Mouse (Mus musculus) left cerebral cortex, postnatal 14 days (tissue): ENCODE measurements around the gene Dync1li2. TPM values are rescaled to one million over a fixed set of nuclear protein-coding genes. Genes with fewer than 3 reads are reported as not detected.

Source experiments
- DNase-seq, 2 experiments: peaks; one replicate each; pipeline ENCODE4 v3.0.0; 2021 to 2022; ENCODE audit warnings: low spot score in 2 of 2, mixed read lengths in 1 of 2
- intact Hi-C: fragments of 180-260 bp; cut with DNase I; formaldehyde crosslinking; loops from one replicate; pipeline ENCODE4 v1.15.1; 2025
- total RNA-seq, 2 experiments: library from RNA; stranded (reverse); gene quantifications; 2 replicates each; pipeline ENCODE4 v1.2.3; 2021

Dync1li2 gene
- total RNA-seq, 2 experiments from 2014 or later: 254 to 257 TPM

DNA sequence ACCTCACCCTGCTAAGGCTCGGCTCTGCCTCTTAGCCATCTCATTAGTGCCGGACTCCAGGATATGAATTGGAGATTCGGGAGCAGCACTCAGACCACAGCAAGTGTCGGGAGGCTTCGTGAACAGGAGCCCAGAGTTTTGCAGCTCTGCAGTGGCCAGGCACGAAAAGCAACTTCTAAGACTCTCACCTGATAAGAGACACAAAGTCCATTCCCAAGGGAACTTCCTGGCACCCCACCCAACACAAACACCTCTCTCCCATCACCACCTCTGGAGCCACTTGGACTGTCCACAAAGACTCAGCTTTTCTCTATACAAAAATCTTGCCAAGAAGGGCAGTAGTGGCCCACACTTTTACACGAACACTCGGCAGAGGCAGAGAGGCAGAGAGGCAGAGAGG lies 52.6 kb downstream of the Dync1li2 start:
- DNase-seq: no peak
- intact Hi-C loops: loop anchor here (5.0 kb wide), 1 partner anchor 38 kb away; no protein-coding TSS in a partner anchor

- no peak for DNase-seq
- intact Hi-C loops: no loop called here
Measured at GRCm38 (mm10) chr8:104387980-104388379, 54.9 kb downstream of the Dync1li2 start.

DNA sequence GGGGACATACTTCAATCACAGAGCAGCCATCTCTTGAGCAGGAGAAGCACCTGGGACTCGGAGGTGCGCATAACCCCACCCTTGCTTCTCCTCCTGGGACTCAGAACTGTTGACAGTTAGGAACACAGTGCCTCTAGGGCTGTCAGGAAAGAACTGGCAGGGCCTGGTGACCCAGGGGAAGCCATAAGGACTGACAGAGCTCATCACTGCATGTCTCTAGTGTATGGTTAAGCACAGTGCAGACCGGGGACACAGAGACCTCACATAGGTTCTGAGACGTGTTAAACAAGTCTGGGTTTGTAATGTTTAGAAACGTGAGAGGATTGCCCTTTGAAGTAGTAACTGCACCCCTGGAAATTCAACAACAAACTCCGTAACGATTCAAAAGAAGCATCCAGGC lies 55.3 kb downstream of the Dync1li2 start:
- no peak for DNase-seq
- intact Hi-C loops: no loop called here

DNA sequence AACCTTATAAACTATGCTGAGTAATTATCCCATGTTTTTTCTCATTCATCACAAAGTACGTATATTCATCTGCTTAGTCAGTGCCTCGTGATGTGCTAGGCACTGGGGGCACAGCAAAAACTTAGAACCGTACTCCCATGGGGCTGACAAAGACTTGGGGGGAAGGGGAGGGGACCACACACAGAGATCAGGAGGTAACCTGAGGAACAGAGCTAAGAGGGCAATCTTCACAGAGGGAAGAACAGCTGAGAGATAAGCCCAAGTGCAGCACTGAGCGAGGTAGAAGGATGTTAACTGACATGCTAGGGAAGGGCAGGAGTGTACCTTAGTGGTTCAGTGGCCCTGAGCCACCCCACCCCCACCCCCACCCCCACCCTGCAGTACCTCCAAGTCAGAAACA lies 56.2 kb downstream of the Dync1li2 start:
- no peak for DNase-seq
- intact Hi-C loops: no loop called here

DNA sequence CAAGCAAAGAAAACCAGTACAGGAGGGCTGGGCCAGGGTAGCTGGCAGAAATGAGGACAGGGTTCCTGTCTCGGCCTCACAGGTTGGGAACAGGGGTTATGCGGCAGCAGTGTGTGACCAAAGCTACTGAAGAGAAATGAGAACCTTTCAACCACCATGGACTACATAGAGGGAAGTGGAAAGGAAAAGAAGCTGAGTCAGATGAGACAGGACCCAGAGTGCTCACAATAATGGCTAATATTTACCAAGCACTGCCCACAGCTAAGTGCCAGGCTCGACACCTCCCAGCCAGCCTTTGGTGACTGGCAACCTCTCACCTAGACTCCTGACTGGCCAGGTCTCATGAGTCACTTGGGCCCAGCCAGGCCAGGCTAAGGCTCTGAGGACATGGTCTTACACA lies 58.9 kb downstream of the Dync1li2 start:
- DNase-seq: no peak
- intact Hi-C loops: no loop called here

GRCm38 (mm10) chr8:104383296-104383695 lies 59.6 kb downstream of the Dync1li2 start:
- DNase-seq: no peak
- intact Hi-C loops: no loop called here

GRCm38 (mm10) chr8:104380961-104381411 lies 61.9 kb downstream of the Dync1li2 start:
- intact Hi-C loops: no loop called here
- DNase-seq: no peak

DNA sequence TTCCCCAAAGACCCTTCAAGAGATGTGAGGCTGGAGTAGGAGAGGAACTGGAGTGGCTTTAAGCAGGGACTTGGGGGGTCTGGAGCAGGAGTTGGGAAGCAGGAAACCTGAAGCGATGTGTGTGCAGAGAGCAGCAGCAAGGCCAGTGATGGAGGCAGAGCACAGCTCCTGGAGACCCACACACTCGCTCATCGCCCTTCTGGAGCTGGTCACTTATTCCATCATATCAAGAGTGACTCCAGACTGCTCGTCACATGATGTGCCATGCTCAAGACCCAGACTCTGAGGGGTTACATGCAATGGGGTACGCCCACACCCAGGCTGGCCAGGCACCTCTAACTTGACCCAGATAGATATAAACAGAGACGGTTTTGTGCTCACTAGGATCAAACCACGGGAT lies 62.6 kb downstream of the Dync1li2 start:
- intact Hi-C loops: no loop called here

DNA sequence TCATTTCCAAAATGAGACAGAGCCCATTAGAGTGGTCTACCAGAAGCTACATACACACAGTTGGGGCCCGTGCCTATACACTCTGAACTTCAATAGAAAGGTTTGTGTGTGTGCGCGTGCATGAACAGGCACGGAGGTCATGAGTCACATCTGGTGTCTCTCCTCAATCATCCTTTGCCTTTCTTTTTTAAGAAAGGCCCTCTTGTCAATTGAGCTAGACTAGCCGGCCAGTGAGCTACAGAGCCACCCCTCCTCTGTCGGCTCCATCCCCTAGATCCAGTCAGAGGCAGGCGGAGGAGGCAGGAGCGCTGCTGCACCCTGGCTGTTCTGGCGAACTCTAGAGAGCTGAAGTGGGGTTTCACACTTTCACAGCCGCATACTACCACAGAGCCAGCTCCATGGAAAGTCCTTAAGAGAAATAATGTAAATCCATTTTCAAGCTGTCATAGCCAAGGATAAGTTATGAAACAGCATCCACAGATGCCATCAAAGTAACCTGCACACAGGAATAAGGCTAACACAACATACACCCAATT lies 63.5 kb downstream of the Dync1li2 start:
- DNase-seq: no peak
- intact Hi-C loops: no loop called here

More for the DNA sequence above, 62.6 kb downstream of the Dync1li2 start:
- DNase-seq: no peak

DNA sequence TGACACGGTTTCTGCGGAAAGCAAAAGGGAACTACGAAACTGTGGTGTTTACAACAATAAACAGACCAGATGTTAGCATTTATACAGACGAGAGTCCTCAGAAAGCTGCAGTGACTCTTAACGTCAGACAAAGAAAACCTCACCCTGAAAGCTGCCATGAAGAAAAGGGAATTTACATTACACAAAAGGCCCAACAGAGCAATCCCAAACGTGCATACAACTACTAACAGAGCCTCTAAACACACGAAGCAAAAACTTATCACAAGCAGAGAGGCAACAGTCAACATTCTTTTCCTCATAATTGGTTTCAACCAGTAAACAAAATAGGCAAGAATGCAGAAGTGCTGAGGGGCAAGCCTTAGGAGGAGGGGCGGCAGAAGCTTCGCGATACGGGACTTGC lies 66.2 kb downstream of the Dync1li2 start:
- DNase-seq: no peak

DNA sequence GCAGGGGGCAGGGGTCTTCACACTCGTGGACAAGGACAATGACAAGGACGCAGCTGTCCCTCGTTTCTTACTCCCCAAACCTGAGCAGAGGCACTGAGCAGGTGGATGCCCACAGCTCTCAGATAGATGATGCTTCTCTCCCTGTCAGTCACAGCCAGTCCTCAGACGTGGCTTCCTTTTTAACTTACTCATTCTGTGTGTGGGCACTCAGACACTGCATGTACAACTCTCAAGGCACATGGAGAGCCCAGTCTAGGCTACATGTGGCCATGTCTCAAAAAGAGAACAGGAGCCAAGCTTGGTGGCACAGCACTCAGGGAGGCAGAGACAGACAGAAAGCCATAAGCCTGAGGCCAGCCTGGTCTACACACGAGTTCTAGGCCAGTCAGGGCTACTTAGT lies 66.9 kb downstream of the Dync1li2 start:
- peak in 1 of 2 experiments; percentile 41 for DNase-seq
- intact Hi-C loops: no loop called here

More for the DNA sequence above, 66.2 kb downstream of the Dync1li2 start:
- intact Hi-C loops: no loop called here

- no peak for DNase-seq
- intact Hi-C loops: no loop called here
Measured at GRCm38 (mm10) chr8:104374864-104375846, 67.7 kb downstream of the Dync1li2 start.

- no peak for DNase-seq
- intact Hi-C loops: no loop called here
Measured at GRCm38 (mm10) chr8:104374269-104374668, 68.6 kb downstream of the Dync1li2 start.

DNA sequence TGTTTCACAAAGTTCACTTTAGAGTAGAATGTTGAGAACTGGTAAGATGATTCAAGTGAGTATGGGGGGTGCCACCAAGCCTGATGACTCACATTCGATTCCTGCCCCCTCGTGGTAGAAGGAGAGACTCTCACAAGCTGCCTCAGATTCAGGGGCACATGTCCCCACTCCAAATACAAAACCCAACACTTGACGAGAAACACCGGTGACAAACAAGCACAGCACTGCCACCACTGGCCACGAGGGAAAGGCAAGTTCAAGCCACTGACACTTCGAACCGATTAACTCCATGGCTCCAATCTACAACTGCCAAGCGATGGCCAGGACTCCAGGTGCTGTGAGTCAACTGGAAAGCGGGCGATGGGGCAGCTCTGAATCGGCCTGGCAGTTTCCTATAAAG lies 69.1 kb downstream of the Dync1li2 start:
- intact Hi-C loops: no loop called here
- DNase-seq: peak in 1 of 2 experiments; percentile 66

- no peak for DNase-seq
- intact Hi-C loops: no loop called here
Measured at GRCm38 (mm10) chr8:104371121-104371520, 71.7 kb downstream of the Dync1li2 start.

DNA sequence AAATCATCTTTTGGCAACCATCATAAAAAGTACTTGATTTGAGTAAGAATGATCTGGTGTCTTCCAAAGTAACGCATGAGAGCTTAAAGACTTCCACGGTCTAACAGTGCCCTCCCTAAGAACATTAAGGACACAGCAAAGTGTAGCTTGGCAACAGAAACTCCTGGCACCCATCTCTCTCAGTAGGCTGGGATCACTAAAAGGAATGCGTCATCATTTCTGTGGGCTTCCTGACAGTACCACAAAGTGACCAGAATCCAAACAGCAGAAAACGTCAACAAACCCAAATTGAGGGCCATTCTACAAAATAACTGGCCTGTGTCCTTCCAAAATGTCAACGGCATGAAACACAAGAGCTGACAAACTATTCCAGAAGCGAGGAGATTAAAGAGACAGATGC lies 72.8 kb downstream of the Dync1li2 start:
- intact Hi-C loops: no loop called here
- peak in 1 of 2 experiments; percentile 44 for DNase-seq

DNA sequence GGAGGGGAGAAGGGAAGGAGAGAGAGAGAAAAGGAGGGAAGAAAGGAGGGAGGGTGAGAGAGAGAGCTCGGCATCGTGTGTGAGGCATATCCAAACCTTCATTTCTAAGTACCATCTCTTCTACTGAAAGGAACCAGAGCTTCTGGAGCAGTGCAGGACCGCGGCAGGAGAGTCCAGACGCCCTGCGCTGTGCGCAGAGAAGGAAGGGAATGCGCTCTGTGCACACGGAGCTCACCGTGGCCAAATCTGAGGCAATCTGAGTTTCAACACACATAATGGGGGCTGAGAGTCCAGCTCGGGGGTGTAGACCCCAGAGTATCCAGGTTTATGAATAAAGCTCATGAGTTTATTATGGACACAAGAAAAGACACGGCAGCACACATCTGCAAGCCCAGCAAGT lies 73.3 kb downstream of the Dync1li2 start:
- intact Hi-C loops: no loop called here
- no peak for DNase-seq
